ENCODE assay signal across 8 mouse cellular contexts in the genomic region with DNA sequence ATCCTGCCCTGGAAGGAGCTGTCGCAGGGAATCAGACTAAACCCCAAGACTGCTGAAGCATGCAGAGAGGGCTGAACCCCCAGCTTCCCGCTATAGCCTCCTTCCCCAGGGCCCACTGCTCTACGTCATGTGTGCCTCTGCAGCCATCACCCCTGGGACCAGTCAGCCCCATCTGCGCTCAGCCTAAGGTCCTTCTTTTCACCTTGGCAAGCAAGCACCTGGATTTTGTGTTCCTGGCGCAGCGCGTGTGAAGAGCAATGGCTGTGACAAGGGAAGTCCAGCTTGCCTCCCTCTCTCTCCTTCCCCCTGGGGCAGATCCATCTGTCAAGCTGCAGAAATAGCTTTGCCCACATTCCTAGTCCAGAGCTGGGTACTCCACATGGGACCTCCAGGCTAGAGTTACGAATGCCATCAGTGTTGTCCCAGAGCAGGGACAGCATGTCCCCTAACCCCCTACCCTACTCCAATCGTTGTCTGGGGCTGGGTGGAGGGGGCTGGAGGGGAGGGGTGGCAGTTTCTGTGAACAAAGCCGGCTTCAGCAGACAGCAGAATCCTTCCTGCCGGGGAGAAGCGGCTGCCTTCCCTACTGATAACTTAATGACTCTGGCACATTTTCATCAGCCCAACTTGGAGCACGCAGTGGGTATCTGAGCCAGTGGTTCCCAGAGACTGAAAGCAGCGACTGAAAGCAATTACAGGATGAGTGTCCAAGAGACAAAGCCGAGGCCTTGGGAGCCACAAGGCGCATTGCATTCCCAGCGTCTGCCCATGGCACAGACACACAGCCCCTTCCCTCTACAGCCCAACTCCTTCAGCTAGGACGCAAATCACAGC.
DNase-seq lines count a peak whose midpoint lies in the region; ATAC-seq and TF ChIP-seq lines count a peak whose summit lies in the region.

No protein-coding gene starts in this region.

- intact Hi-C loops in heart, postnatal 36 days (cut with DNase I) = no loop called here

- H3K27me3 ChIP-seq in lung, postnatal 0 days (replicated peaks; ENCODE audit: insufficient read depth, low read length) = no peaks in the 10 kb centered on the region
- no peaks in the 10 kb centered on the region for H3K27me3 ChIP-seq in forebrain, embryonic 13.5 days
- H3K27me3 ChIP-seq in midbrain, embryonic 12.5 days = no peaks in the 10 kb centered on the region

- no peak for TF ChIP-seq EP300 in lung, postnatal 0 days (IDR thresholded peaks at IDR 0.05)

- H3K4me1 ChIP-seq in lung, postnatal 0 days (ENCODE audit: insufficient read depth, low read depth, low read length) = no peaks in the 10 kb centered on the region
- peaks cover 22% of the 10 kb centered on the region for H3K4me1 ChIP-seq in forebrain, embryonic 13.5 days
- H3K4me1 ChIP-seq in midbrain, embryonic 12.5 days = peaks cover 22% of the 10 kb centered on the region

- no peaks in the 10 kb centered on the region for H3K9me3 ChIP-seq in lung, postnatal 0 days (ENCODE audit: low read length)
- H3K9me3 ChIP-seq in forebrain, embryonic 13.5 days (replicated peaks) = no peaks in the 10 kb centered on the region
- H3K9me3 ChIP-seq in midbrain, embryonic 12.5 days = 0 out of 2 replicates have a peak, but pooled peaks cover 3% of the 10 kb centered on the region

- DNase-seq in lung, postnatal 10 days = peak; percentile 22
- DNase-seq in lung, postnatal 0 days (ENCODE audit: low spot score) = no peak
- peak; percentile 25 to 27 for DNase-seq in heart, postnatal 36 days
- DNase-seq in urinary bladder, postnatal 14 days (ENCODE audit: low spot score) = no peak
- no peak for DNase-seq in thymus, postnatal 10 days (ENCODE audit: low spot score in 2 of 2)
- no peak for DNase-seq in kidney, postnatal 25 days

- no peak for TF ChIP-seq CTCF in lung, postnatal 0 days (IDR thresholded peaks at IDR 0.05)

- no peak overlapping the region for H3K4me2 ChIP-seq in lung, postnatal 0 days (replicated peaks; ENCODE audit: low read depth, low read length)
- peak overlapping the region; percentile 33 for H3K4me2 ChIP-seq in forebrain, embryonic 13.5 days
- peak overlapping the region; percentile 25 for H3K4me2 ChIP-seq in midbrain, embryonic 12.5 days (replicated peaks)

- WGBS in lung, postnatal 0 days = 50% methylated on average over 18 of the region's 18 CpGs
- 20% methylated on average over 18 of the region's 18 CpGs for WGBS in forebrain, embryonic 13.5 days
- whole genome bisulfite sequencing in midbrain, embryonic 12.5 days = 21% methylated on average over 18 of the region's 18 CpGs

- H3K36me3 ChIP-seq in lung, postnatal 0 days (ENCODE audit: insufficient read depth, low read length) = no peaks in the 10 kb centered on the region
- no peaks in the 10 kb centered on the region for H3K36me3 ChIP-seq in forebrain, embryonic 13.5 days (ENCODE audit: poor library complexity, severe bottlenecking)
- H3K36me3 ChIP-seq in midbrain, embryonic 12.5 days = no peaks in the 10 kb centered on the region

- no peak overlapping the region for H3K9ac ChIP-seq in lung, postnatal 0 days (replicated peaks; ENCODE audit: low read depth)
- peak overlapping the region; percentile 31; the same call in 1 of the 2 replicates for H3K9ac ChIP-seq in forebrain, embryonic 13.5 days
- H3K9ac ChIP-seq in midbrain, embryonic 12.5 days (replicated peaks) = peak overlapping the region; percentile 34; the same call in 1 of the 2 replicates

- no peak overlapping the region for H3K27ac ChIP-seq in lung, postnatal 0 days (ENCODE audit: low read length)
- peak overlapping the region; percentile 90 for H3K27ac ChIP-seq in forebrain, embryonic 13.5 days
- peak overlapping the region; percentile 75 for H3K27ac ChIP-seq in midbrain, embryonic 12.5 days (replicated peaks)

- no peak overlapping the region for H3K4me3 ChIP-seq in lung, postnatal 0 days (ENCODE audit: low read depth, low read length)
- H3K4me3 ChIP-seq in forebrain, embryonic 13.5 days = no peak overlapping the region
- H3K4me3 ChIP-seq in midbrain, embryonic 12.5 days = no peak overlapping the region

- ATAC-seq in lung, postnatal 0 days = no peak
- ATAC-seq in forebrain, embryonic 13.5 days = peak; percentile 81
- ATAC-seq in midbrain, embryonic 12.5 days (ENCODE audit: low FRiP score, low read depth) = peak; percentile 60

Comparison
In these comparisons a context has a peak if more than half of its experiments do, and no peak if none do; other contexts are left out.
1. DNase-seq: peak in lung, postnatal 10 days (single experiment) and heart, postnatal 36 days (2 of 2); none in lung, postnatal 0 days (single experiment), urinary bladder, postnatal 14 days (single experiment), thymus, postnatal 10 days (0 of 2) and kidney, postnatal 25 days (0 of 2).